Mouse (Mus musculus) heart, embryonic 10.5 days (tissue): ENCODE results near the gene Nudt21. TPM values are rescaled to one million over a fixed set of nuclear protein-coding genes. Genes with fewer than 3 reads are reported as not detected.
"Not testable (repeated sequence)": the region's sequence is repeated elsewhere in the genome, so short reads cannot be mapped to it uniquely, and the experiment has no call there.

ENCODE experiments used
- DNase-seq: peaks from one replicate; pipeline ENCODE4 v3.0.0-alpha.2; 2017; ENCODE audit warnings: low spot score
- H3K27ac ChIP-seq: fragments of 300-500 bp; sonication (generic); 2 replicates; pipeline ENCODE4 v1.5.1; 2016; ENCODE audit warnings: mild to moderate bottlenecking
- H3K27me3 ChIP-seq: fragments of 300-500 bp; sonication (generic); 2 replicates; pipeline ENCODE4 v1.6.1; 2016; ENCODE audit warnings: mild to moderate bottlenecking; ENCODE audit not compliant: poor library complexity, insufficient read depth, severe bottlenecking
- H3K36me3 ChIP-seq: fragments of 300-500 bp; sonication (generic); 2 replicates; pipeline ENCODE4 v1.6.1; 2016; ENCODE audit warnings: mild to moderate bottlenecking, moderate library complexity
- H3K4me1 ChIP-seq: fragments of 300-500 bp; sonication (generic); 2 replicates; pipeline ENCODE4 v1.6.1; 2016; ENCODE audit warnings: mild to moderate bottlenecking
- H3K4me3 ChIP-seq: fragments of 300-500 bp; sonication (generic); 2 replicates; pipeline ENCODE4 v1.5.1; 2016; ENCODE audit warnings: mild to moderate bottlenecking, moderate library complexity
- H3K9me3 ChIP-seq: fragments of 300-500 bp; sonication (generic); 2 replicates; pipeline ENCODE4 v1.6.1; 2016; ENCODE audit warnings: mild to moderate bottlenecking, moderate library complexity
- WGBS: fragments of 180-500 bp; shearing (Covaris S2); methylation state at CpG from one replicate; pipeline ENCODE4 v1.1.7; 2016; 5-methylcytosine and 5-hydroxymethylcytosine counted together
- polyA plus RNA-seq: library from polyadenylated mRNA; unstranded; fragments of >200 nt; fragmentation: Nextera tagmentation; extraction: Ambion mirVana; gene quantifications from 2 replicates; pipeline ENCODE4 v1.2.1, GENCODE M21; 2016

Gene Nudt21
- polyA plus RNA-seq, result 96.4 and 110 TPM in 2 replicates

GRCm38 (mm10) chr8:94036944-94037524 lies at the start of gene Nudt21, which contains the start of gene Ogfod1:
Nudt21 (minus strand) TSS chr8:94037031.
Ogfod1 (plus strand) TSS chr8:94037198.
- Histone ChIP-seq H3K9me3 (no peaks in the 10 kb centered on the region), H3K4me3 (peak within 1 kb of the TSS; percentile 73), H3K27ac (peak within 1 kb of the TSS; percentile 88), H3K36me3 (peaks cover under 1% of the 10 kb centered on the region; the same call in 1 of the 2 replicates), H3K4me1 (peaks cover 26% of the 10 kb centered on the region), H3K27me3 (no peaks in the 10 kb centered on the region)
- peak; percentile 99 for DNase-seq
- WGBS, result under 1% methylated on average over 41 of the region's 41 CpGs

- Histone ChIP-seq H3K4me3 (no peak overlapping the region), H3K27me3 (no peaks in the 10 kb centered on the region), H3K9me3 (no peaks in the 10 kb centered on the region), H3K36me3 (no peaks in the 10 kb centered on the region), H3K4me1 (no peaks in the 10 kb centered on the region), H3K27ac (no peak overlapping the region)
- 86% methylated on average over 12 of the region's 12 CpGs for whole genome bisulfite sequencing
- no peak for DNase-seq
Observed at GRCm38 (mm10) chr8:94076461-94077192, 39.8 kb upstream of the Nudt21 start.

GRCm38 (mm10) chr8:94068793-94069192 lies 32.0 kb upstream of the Nudt21 start:
- 90% methylated on average over 7 of the region's 7 CpGs for WGBS

GRCm38 (mm10) chr8:94066121-94066863 lies 29.5 kb upstream of the Nudt21 start:
- no peak overlapping the region for H3K4me3 ChIP-seq
- no peaks in the 10 kb centered on the region for H3K4me1 ChIP-seq
- H3K27ac ChIP-seq, result no peak overlapping the region
- 83% methylated on average over 11 of the region's 11 CpGs for WGBS
- peaks cover 45% of the 10 kb centered on the region for H3K36me3 ChIP-seq
- no peaks in the 10 kb centered on the region for H3K27me3 ChIP-seq
- DNase-seq, result no peak
- no peaks in the 10 kb centered on the region for H3K9me3 ChIP-seq

More at GRCm38 (mm10) chr8:94068793-94069192, 32.0 kb upstream of the Nudt21 start:
- Histone ChIP-seq H3K27me3 (no peaks in the 10 kb centered on the region), H3K9me3 (no peaks in the 10 kb centered on the region), H3K27ac (no peak overlapping the region), H3K36me3 (peaks cover 30% of the 10 kb centered on the region), H3K4me3 (no peak overlapping the region), H3K4me1 (no peaks in the 10 kb centered on the region)
- DNase-seq, result no peak

GRCm38 (mm10) chr8:94057157-94057854 lies 20.5 kb upstream of the Nudt21 start:
- H3K4me3 ChIP-seq, result no peak overlapping the region
- no peak overlapping the region for H3K27ac ChIP-seq
- peaks cover 52% of the 10 kb centered on the region for H3K36me3 ChIP-seq
- WGBS, result 59% methylated on average over 6 of the region's 6 CpGs
- H3K4me1 ChIP-seq, result no peaks in the 10 kb centered on the region
- no peaks in the 10 kb centered on the region for H3K27me3 ChIP-seq
- no peaks in the 10 kb centered on the region for H3K9me3 ChIP-seq
- no peak for DNase-seq

GRCm38 (mm10) chr8:94052696-94053095 lies 15.9 kb upstream of the Nudt21 start:
- WGBS, result 71% methylated on average over 12 of the region's 12 CpGs
- Histone ChIP-seq H3K4me1 (no peaks in the 10 kb centered on the region), H3K4me3 (no peak overlapping the region), H3K27me3 (no peaks in the 10 kb centered on the region), H3K36me3 (peaks cover 34% of the 10 kb centered on the region), H3K9me3 (no peaks in the 10 kb centered on the region), H3K27ac (no peak overlapping the region)
- DNase-seq, result no peak

GRCm38 (mm10) chr8:94047845-94048244 lies 11.0 kb upstream of the Nudt21 start:
- Histone ChIP-seq H3K4me3 (no peak overlapping the region), H3K27me3 (no peaks in the 10 kb centered on the region), H3K36me3 (peaks cover 16% of the 10 kb centered on the region; the same call in 1 of the 2 replicates), H3K9me3 (no peaks in the 10 kb centered on the region), H3K4me1 (no peaks in the 10 kb centered on the region), H3K27ac (no peak overlapping the region)
- WGBS, result 86% methylated on average over 2 of the region's 2 CpGs
- DNase-seq, result no peak

- 11% methylated on average over 15 of the region's 15 CpGs for WGBS
- peak overlapping the region; percentile 85; the same call in 1 of the 2 replicates for H3K27ac ChIP-seq
- DNase-seq, result peak; percentile 61
Observed at GRCm38 (mm10) chr8:94037806-94038205, 975 bp upstream of the Nudt21 start.

GRCm38 (mm10) chr8:94036541-94036940 lies 290 bp downstream of the Nudt21 start:
- Histone ChIP-seq H3K27ac (peak overlapping the region; percentile 88), H3K4me1 (peaks cover 26% of the 10 kb centered on the region), H3K4me3 (peak overlapping the region; percentile 73)
- under 1% methylated on average over 27 of the region's 32 CpGs for WGBS
- H3K27me3 ChIP-seq, H3K9me3 ChIP-seq, H3K36me3 ChIP-seq: not testable (repeated sequence)
- DNase-seq, result peak; percentile 94

More at GRCm38 (mm10) chr8:94037806-94038205, 975 bp upstream of the Nudt21 start:
- no peaks in the 10 kb centered on the region; the same call in 1 of the 2 replicates for H3K36me3 ChIP-seq
- H3K4me1 ChIP-seq, result peaks cover 22% of the 10 kb centered on the region
- peak overlapping the region; percentile 73 for H3K4me3 ChIP-seq
- H3K27me3 ChIP-seq, result no peaks in the 10 kb centered on the region
- no peaks in the 10 kb centered on the region for H3K9me3 ChIP-seq

GRCm38 (mm10) chr8:94035200-94035599 lies 1.6 kb downstream of the Nudt21 start:
- H3K27me3 ChIP-seq, result no peaks in the 10 kb centered on the region
- no peak overlapping the region; the same call in 1 of the 2 replicates for H3K4me3 ChIP-seq
- peak; percentile 58 for DNase-seq
- H3K36me3 ChIP-seq, result peaks cover 16% of the 10 kb centered on the region
- no peaks in the 10 kb centered on the region for H3K9me3 ChIP-seq
- no peak overlapping the region for H3K27ac ChIP-seq
- 65% methylated on average over 5 of the region's 5 CpGs for WGBS
- H3K4me1 ChIP-seq, result peaks cover 26% of the 10 kb centered on the region

GRCm38 (mm10) chr8:94033601-94034000 lies 3.2 kb downstream of the Nudt21 start:
- H3K27ac ChIP-seq, result no peak overlapping the region
- DNase-seq, result no peak
- H3K27me3 ChIP-seq, result no peaks in the 10 kb centered on the region
- H3K4me1 ChIP-seq, result peaks cover 26% of the 10 kb centered on the region
- 81% methylated on average over 3 of the region's 3 CpGs for WGBS
- no peaks in the 10 kb centered on the region for H3K9me3 ChIP-seq
- H3K4me3 ChIP-seq, result no peak overlapping the region
- peaks cover 32% of the 10 kb centered on the region for H3K36me3 ChIP-seq

DNA sequence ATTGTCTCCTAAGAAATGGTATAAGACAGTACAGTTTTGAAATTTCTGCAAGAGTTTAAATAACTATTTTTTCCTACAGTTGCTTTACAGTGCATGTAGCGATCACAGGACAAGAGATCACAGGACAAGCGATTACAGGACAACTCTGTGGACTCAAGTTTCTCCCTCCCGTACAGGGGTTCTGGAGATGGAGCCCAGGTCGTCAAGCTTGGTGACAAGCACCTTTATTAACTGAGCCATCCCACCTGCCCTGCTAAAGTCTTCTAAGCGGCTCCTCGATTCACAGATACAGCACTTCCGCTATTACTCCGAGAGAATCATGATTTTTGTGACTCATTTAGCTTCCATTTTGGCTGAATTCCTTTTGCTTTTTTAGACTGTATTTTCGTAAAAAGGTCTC lies 7.1 kb downstream of the Nudt21 start:
- 96% methylated on average over 9 of the region's 9 CpGs for WGBS
- H3K4me1 ChIP-seq, result peaks cover 11% of the 10 kb centered on the region; the same call in 1 of the 2 replicates
- H3K27me3 ChIP-seq, result no peaks in the 10 kb centered on the region
- no peak overlapping the region for H3K4me3 ChIP-seq
- DNase-seq, result peak; percentile 58
- H3K36me3 ChIP-seq, result peaks cover 70% of the 10 kb centered on the region
- no peak overlapping the region for H3K27ac ChIP-seq
- H3K9me3 ChIP-seq, result no peaks in the 10 kb centered on the region
